Mouse (Mus musculus) liver, embryonic 12.5 days (tissue): ENCODE measurements around the gene Slc35e4. TPM values are rescaled to one million over a fixed set of nuclear protein-coding genes. Genes with fewer than 3 reads are reported as not detected.

ENCODE experiments used
- ATAC-seq: fragments of 200-750 bp; cut with Nextera tagmentation; 2 replicates; pipeline ENCODE4 v1.8.0; 2017; ENCODE audit warnings: moderate number of reproducible peaks, mild to moderate bottlenecking, moderate library complexity
- H3K27ac ChIP-seq: fragments of 300-500 bp; sonication (generic); 2 replicates; pipeline ENCODE4 v1.5.1; 2016; ENCODE audit warnings: mild to moderate bottlenecking
- H3K27me3 ChIP-seq: fragments of 300-500 bp; sonication (generic); replicated peaks from 2 replicates; pipeline ENCODE4 v1.6.1; 2016; ENCODE audit warnings: mild to moderate bottlenecking, moderate library complexity
- H3K36me3 ChIP-seq: fragments of 300-500 bp; sonication (generic); 2 replicates; pipeline ENCODE4 v1.6.1; 2016; ENCODE audit warnings: mild to moderate bottlenecking, moderate library complexity
- H3K4me1 ChIP-seq: fragments of 300-500 bp; sonication (generic); 2 replicates; pipeline ENCODE4 v1.6.1; 2016
- H3K4me2 ChIP-seq: fragments of 300-500 bp; sonication (generic); 2 replicates; pipeline ENCODE4 v1.6.1; 2016; ENCODE audit warnings: mild to moderate bottlenecking, moderate library complexity
- H3K4me3 ChIP-seq: fragments of 300-500 bp; sonication (generic); 2 replicates; pipeline ENCODE4 v1.5.1; 2016; ENCODE audit warnings: mild to moderate bottlenecking, moderate library complexity
- H3K9ac ChIP-seq: fragments of 300-500 bp; sonication (generic); 2 replicates; pipeline ENCODE4 v1.6.1; 2016; ENCODE audit warnings: mild to moderate bottlenecking, moderate library complexity
- H3K9me3 ChIP-seq: fragments of 300-500 bp; sonication (generic); replicated peaks from 2 replicates; pipeline ENCODE4 v1.6.1; 2016; ENCODE audit warnings: mild to moderate bottlenecking, moderate library complexity
- WGBS: fragments of 180-500 bp; shearing (Covaris S2); methylation state at CpG from one replicate; pipeline ENCODE4 v1.1.7; 2016; ENCODE audit not compliant: insufficient replicate concordance; 5-methylcytosine and 5-hydroxymethylcytosine counted together
- polyA plus RNA-seq: library from polyadenylated mRNA; unstranded; fragments of >200 nt; fragmentation: Nextera tagmentation; extraction: Ambion mirVana; gene quantifications from 2 replicates; pipeline ENCODE4 v1.2.1, GENCODE M21; 2016

Gene Slc35e4
- polyA plus RNA-seq, 1 experiment from 2014 or later, result 0.86 TPM

GRCm38 (mm10) chr11:3895458-3895857 lies 19.0 kb downstream of the Slc35e4 start:
- peak overlapping the region; percentile 86 for H3K4me2 ChIP-seq
- H3K27ac ChIP-seq, result no peak overlapping the region
- 0 out of 2 replicates have a peak, but pooled peaks have one; percentile 2 for ATAC-seq
- peaks cover 15% of the 10 kb centered on the region for H3K4me1 ChIP-seq
- peaks cover 5% of the 10 kb centered on the region; the same call in 1 of the 2 replicates for H3K27me3 ChIP-seq
- H3K9ac ChIP-seq, result peak overlapping the region; percentile 63
- no peaks in the 10 kb centered on the region for H3K36me3 ChIP-seq
- WGBS, result 6% methylated on average over 10 of the region's 10 CpGs
- no peaks in the 10 kb centered on the region for H3K9me3 ChIP-seq
- peak overlapping the region; percentile 61 for H3K4me3 ChIP-seq

GRCm38 (mm10) chr11:3894406-3895281 lies 19.8 kb downstream of the Slc35e4 start, which contains the start of the genes 4921536K21Rik and Dusp18:
TSS of gene 4921536K21Rik (minus strand) at chr11:3895098.
TSS of gene Dusp18 (plus strand) at chr11:3895240.
- Histone ChIP-seq H3K9ac (peak within 1 kb of the TSS; percentile 63), H3K27me3 (peaks cover 5% of the 10 kb centered on the region; the same call in 1 of the 2 replicates), H3K4me1 (peaks cover 15% of the 10 kb centered on the region), H3K4me3 (peak within 1 kb of the TSS; percentile 61), H3K36me3 (no peaks in the 10 kb centered on the region), H3K27ac (no peak within 1 kb of the TSS), H3K4me2 (peak within 1 kb of the TSS; percentile 86), H3K9me3 (no peaks in the 10 kb centered on the region)
- ATAC-seq, result peak; percentile 96
- WGBS, result 4% methylated on average over 46 of the region's 46 CpGs

GRCm38 (mm10) chr11:3893970-3894369 lies 20.5 kb downstream of the Slc35e4 start:
- Histone ChIP-seq H3K4me2 (peak overlapping the region; percentile 86; the same call in 1 of the 2 replicates), H3K9ac (no peak overlapping the region)

GRCm38 (mm10) chr11:3887331-3887730 lies 27.1 kb downstream of the Slc35e4 start:
- Histone ChIP-seq H3K4me3 (no peak overlapping the region), H3K9ac (no peak overlapping the region), H3K27ac (no peak overlapping the region), H3K4me2 (0 out of 2 replicates have a peak overlapping the region, but pooled peaks have one; percentile 8), H3K4me1 (peaks cover 22% of the 10 kb centered on the region), H3K9me3 (no peaks in the 10 kb centered on the region), H3K27me3 (peaks cover 26% of the 10 kb centered on the region; the same call in 1 of the 2 replicates), H3K36me3 (no peaks in the 10 kb centered on the region)
- ATAC-seq, result peak; percentile 90
- 46% methylated on average over 5 of the region's 5 CpGs for WGBS

More at GRCm38 (mm10) chr11:3893970-3894369, 20.5 kb downstream of the Slc35e4 start:
- no peak overlapping the region for H3K27ac ChIP-seq
- H3K9me3 ChIP-seq, result no peaks in the 10 kb centered on the region
- peaks cover 15% of the 10 kb centered on the region for H3K4me1 ChIP-seq
- WGBS, result 59% methylated on average over 6 of the region's 6 CpGs
- ATAC-seq, result no peak
- H3K36me3 ChIP-seq, result no peaks in the 10 kb centered on the region
- no peak overlapping the region for H3K4me3 ChIP-seq
- H3K27me3 ChIP-seq, result peaks cover 9% of the 10 kb centered on the region; the same call in 1 of the 2 replicates

GRCm38 (mm10) chr11:3883711-3884110 lies 30.8 kb downstream of the Slc35e4 start:
- 70% methylated on average over 3 of the region's 3 CpGs for WGBS
- no peak overlapping the region for H3K9ac ChIP-seq
- no peak overlapping the region for H3K4me2 ChIP-seq
- H3K9me3 ChIP-seq, result no peaks in the 10 kb centered on the region
- H3K36me3 ChIP-seq, result no peaks in the 10 kb centered on the region
- no peak for ATAC-seq
- peaks cover 28% of the 10 kb centered on the region; the same call in 1 of the 2 replicates for H3K27me3 ChIP-seq
- peaks cover 22% of the 10 kb centered on the region for H3K4me1 ChIP-seq
- no peak overlapping the region for H3K4me3 ChIP-seq
- no peak overlapping the region for H3K27ac ChIP-seq

GRCm38 (mm10) chr11:3879836-3880235 lies 34.6 kb downstream of the Slc35e4 start:
- H3K27me3 ChIP-seq, result peaks cover 30% of the 10 kb centered on the region; the same call in 1 of the 2 replicates
- H3K4me2 ChIP-seq, result no peak overlapping the region
- ATAC-seq, result 0 out of 2 replicates have a peak, but pooled peaks have one; percentile 47
- no peaks in the 10 kb centered on the region for H3K9me3 ChIP-seq
- H3K4me1 ChIP-seq, result peaks cover under 1% of the 10 kb centered on the region; the same call in 1 of the 2 replicates
- H3K4me3 ChIP-seq, result no peak overlapping the region
- H3K36me3 ChIP-seq, result no peaks in the 10 kb centered on the region
- 31% methylated on average over 2 of the region's 2 CpGs for WGBS
- no peak overlapping the region for H3K9ac ChIP-seq
- H3K27ac ChIP-seq, result no peak overlapping the region

GRCm38 (mm10) chr11:3878660-3879059 lies 35.8 kb downstream of the Slc35e4 start:
- Histone ChIP-seq H3K9me3 (no peaks in the 10 kb centered on the region), H3K9ac (no peak overlapping the region), H3K4me2 (no peak overlapping the region), H3K36me3 (no peaks in the 10 kb centered on the region), H3K4me3 (no peak overlapping the region), H3K27me3 (peaks cover 27% of the 10 kb centered on the region; the same call in 1 of the 2 replicates), H3K27ac (no peak overlapping the region), H3K4me1 (no peaks in the 10 kb centered on the region)
- ATAC-seq, result no peak
- WGBS, result 66% methylated on average over 7 of the region's 7 CpGs

GRCm38 (mm10) chr11:3876419-3876818 lies 38.0 kb downstream of the Slc35e4 start:
- no peak overlapping the region for H3K4me2 ChIP-seq
- H3K4me3 ChIP-seq, result no peak overlapping the region
- H3K27ac ChIP-seq, result no peak overlapping the region
- 60% methylated on average over 6 of the region's 6 CpGs for WGBS
- H3K4me1 ChIP-seq, result no peaks in the 10 kb centered on the region
- H3K36me3 ChIP-seq, result no peaks in the 10 kb centered on the region
- no peaks in the 10 kb centered on the region for H3K9me3 ChIP-seq
- 0 out of 2 replicates have a peak, but pooled peaks cover 8% of the 10 kb centered on the region for H3K27me3 ChIP-seq
- H3K9ac ChIP-seq, result no peak overlapping the region
- no peak for ATAC-seq

- Histone ChIP-seq H3K27ac (no peak overlapping the region), H3K4me1 (peaks cover 13% of the 10 kb centered on the region), H3K36me3 (no peaks in the 10 kb centered on the region), H3K27me3 (peaks cover 63% of the 10 kb centered on the region), H3K4me2 (peak overlapping the region; percentile 84), H3K9me3 (no peaks in the 10 kb centered on the region), H3K9ac (no peak overlapping the region), H3K4me3 (peak overlapping the region; percentile 54; the same call in 1 of the 2 replicates)
- WGBS, result 35% methylated on average over 6 of the region's 6 CpGs
- ATAC-seq, result no peak
Measured at GRCm38 (mm10) chr11:3864343-3864742, 50.1 kb downstream of the Slc35e4 start.

- Histone ChIP-seq H3K4me1 (peaks cover 13% of the 10 kb centered on the region), H3K36me3 (no peaks in the 10 kb centered on the region), H3K27me3 (peaks cover 64% of the 10 kb centered on the region), H3K9me3 (no peaks in the 10 kb centered on the region), H3K4me2 (peak within 1 kb of the TSS; percentile 84), H3K9ac (peak within 1 kb of the TSS; percentile 31), H3K4me3 (peak within 1 kb of the TSS; percentile 54), H3K27ac (no peak within 1 kb of the TSS)
- WGBS, result 3% methylated on average over 57 of the region's 58 CpGs
- peak; percentile 96 for ATAC-seq
Measured at GRCm38 (mm10) chr11:3863454-3864112, 50.9 kb downstream of the Slc35e4 start, which contains the start of gene Osbp2. TSS of gene Osbp2 (minus strand) at chr11:3863903.

GRCm38 (mm10) chr11:3862661-3863453 lies 51.6 kb downstream of the Slc35e4 start:
- H3K4me2 ChIP-seq, result peak overlapping the region; percentile 84
- H3K9ac ChIP-seq, result no peak overlapping the region
- no peaks in the 10 kb centered on the region for H3K9me3 ChIP-seq
- peaks cover 64% of the 10 kb centered on the region for H3K27me3 ChIP-seq
- H3K4me1 ChIP-seq, result peaks cover 13% of the 10 kb centered on the region
- H3K27ac ChIP-seq, result no peak overlapping the region
- H3K36me3 ChIP-seq, result no peaks in the 10 kb centered on the region
- no peak for ATAC-seq
- 58% methylated on average over 19 of the region's 19 CpGs for WGBS
- peak overlapping the region; percentile 54; the same call in 1 of the 2 replicates for H3K4me3 ChIP-seq
